Mouse (Mus musculus): ENCODE measurements around the gene Hoxd1.

The Hoxd1 gene

GRCm38 (mm10) chr2:74762522-74763244, at the start of gene Hoxd1:
Hoxd1 (plus strand) TSS chr2:74762980.
- DNase-seq (ENCODE audit: low spot score) = no peak

- DNase-seq (ENCODE audit: low spot score) = no peak
Observed at GRCm38 (mm10) chr2:74713239-74714150, 49.3 kb upstream of the Hoxd1 start.

GRCm38 (mm10) chr2:74714156-74714789, 48.5 kb upstream of the Hoxd1 start:
- no peak for DNase-seq (ENCODE audit: low spot score)

GRCm38 (mm10) chr2:74714881-74715280, 47.9 kb upstream of the Hoxd1 start:
- DNase-seq (ENCODE audit: low spot score) = no peak

GRCm38 (mm10) chr2:74715504-74716241, 47.1 kb upstream of the Hoxd1 start:
- DNase-seq (ENCODE audit: low spot score) = peak; percentile 88

- no peak for DNase-seq (ENCODE audit: low spot score)
Observed at GRCm38 (mm10) chr2:74720384-74720783, 42.4 kb upstream of the Hoxd1 start.

GRCm38 (mm10) chr2:74720955-74721491, 41.8 kb upstream of the Hoxd1 start:
- no peak for DNase-seq (ENCODE audit: low spot score)

GRCm38 (mm10) chr2:74721882-74722281, 40.9 kb upstream of the Hoxd1 start:
- DNase-seq (ENCODE audit: low spot score) = no peak

- DNase-seq (ENCODE audit: low spot score) = no peak
Observed at GRCm38 (mm10) chr2:74722949-74723348, 39.8 kb upstream of the Hoxd1 start.

- no peak for DNase-seq (ENCODE audit: low spot score)
Observed at GRCm38 (mm10) chr2:74724244-74725015, 38.4 kb upstream of the Hoxd1 start.

GRCm38 (mm10) chr2:74725171-74725570, 37.6 kb upstream of the Hoxd1 start:
- DNase-seq (ENCODE audit: low spot score) = no peak

GRCm38 (mm10) chr2:74726551-74726950, 36.2 kb upstream of the Hoxd1 start, which contains the start of gene Gm28230:
Gm28230 (plus strand) TSS chr2:74726728.
- DNase-seq (ENCODE audit: low spot score) = no peak

GRCm38 (mm10) chr2:74726973-74727639, 35.7 kb upstream of the Hoxd1 start:
- DNase-seq (ENCODE audit: low spot score) = no peak

- DNase-seq (ENCODE audit: low spot score) = no peak
Observed at GRCm38 (mm10) chr2:74727640-74728302, 35.0 kb upstream of the Hoxd1 start.

GRCm38 (mm10) chr2:74728303-74728680, 34.5 kb upstream of the Hoxd1 start:
- no peak for DNase-seq (ENCODE audit: low spot score)

GRCm38 (mm10) chr2:74730331-74730730, 32.4 kb upstream of the Hoxd1 start:
- no peak for DNase-seq (ENCODE audit: low spot score)

- DNase-seq (ENCODE audit: low spot score) = no peak
Observed at GRCm38 (mm10) chr2:74731055-74731454, 31.7 kb upstream of the Hoxd1 start.

- DNase-seq (ENCODE audit: low spot score) = no peak
Observed at GRCm38 (mm10) chr2:74731799-74732512, 30.8 kb upstream of the Hoxd1 start.

All from urinary bladder, postnatal 10 days (tissue).